Mouse (Mus musculus): ENCODE data around the gene Dgka.
"Not testable (repeated sequence)": the region's sequence is repeated elsewhere in the genome, so short reads cannot be mapped to it uniquely, and the experiment has no call there.

The Dgka gene

DNA sequence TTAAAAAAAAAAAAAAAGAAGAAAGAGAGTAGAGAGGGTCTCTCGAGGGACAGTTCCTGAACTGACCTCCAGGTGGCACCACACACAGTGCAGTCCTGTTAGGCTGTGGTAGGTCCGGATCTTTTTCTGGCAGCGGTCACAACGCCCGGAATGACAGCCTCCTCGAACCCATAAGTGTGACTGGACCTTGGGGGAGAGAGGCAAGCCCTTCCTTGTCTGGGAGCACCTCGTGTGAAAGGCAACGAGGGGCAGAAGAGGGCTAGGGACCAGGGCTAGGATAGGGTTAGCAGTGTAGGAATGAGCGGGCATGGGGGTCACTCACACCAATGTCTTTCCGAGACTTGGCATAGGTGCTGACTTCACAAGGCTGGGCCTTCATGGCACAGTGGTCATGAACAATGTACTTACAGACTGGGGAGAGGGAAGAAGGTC is 13.6 kb downstream of the Dgka start:
- DNase-seq, result peak; percentile 80 to 89

DNA sequence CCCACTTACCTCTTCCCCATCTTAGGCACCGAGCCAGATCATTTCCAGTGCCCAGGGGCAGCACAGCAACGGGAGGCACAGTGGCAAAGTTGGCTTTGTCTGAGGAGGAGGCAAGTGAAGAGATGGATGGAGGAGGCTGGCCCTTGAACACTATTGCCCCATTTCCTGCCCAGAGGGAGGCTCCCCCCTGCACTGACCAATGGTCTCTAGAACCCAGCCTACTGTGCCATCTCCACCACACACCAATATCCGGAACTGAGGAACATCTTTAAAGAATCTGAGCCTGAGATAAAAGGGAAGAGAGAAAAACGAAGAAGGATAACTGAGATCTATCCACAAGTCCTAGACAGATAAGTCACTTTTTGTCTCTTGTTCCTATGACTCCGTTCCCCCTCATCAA is 16.6 kb downstream of the Dgka start:
- DNase-seq, result no peak

DNA sequence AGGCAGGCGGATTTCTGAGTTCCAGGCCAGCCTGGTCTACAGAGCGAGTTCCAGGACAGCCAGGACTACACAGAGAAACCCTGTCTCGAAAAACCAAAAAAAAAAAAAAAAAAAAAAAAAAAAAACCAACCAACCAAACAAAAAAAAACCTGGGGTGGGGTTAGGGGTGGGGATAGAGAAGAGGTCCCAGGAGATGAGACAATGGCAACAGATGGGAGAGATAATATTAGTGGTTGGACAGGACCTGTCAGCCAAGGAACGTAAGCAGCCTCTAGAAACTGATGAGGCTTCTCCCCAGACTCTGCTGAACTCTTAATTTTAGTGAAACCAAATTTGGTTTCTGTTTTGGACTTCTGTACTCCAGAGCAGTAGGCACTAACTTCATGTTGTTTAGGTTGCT is 19.2 kb downstream of the Dgka start:
- DNase-seq, result not testable (repeated sequence)

DNA sequence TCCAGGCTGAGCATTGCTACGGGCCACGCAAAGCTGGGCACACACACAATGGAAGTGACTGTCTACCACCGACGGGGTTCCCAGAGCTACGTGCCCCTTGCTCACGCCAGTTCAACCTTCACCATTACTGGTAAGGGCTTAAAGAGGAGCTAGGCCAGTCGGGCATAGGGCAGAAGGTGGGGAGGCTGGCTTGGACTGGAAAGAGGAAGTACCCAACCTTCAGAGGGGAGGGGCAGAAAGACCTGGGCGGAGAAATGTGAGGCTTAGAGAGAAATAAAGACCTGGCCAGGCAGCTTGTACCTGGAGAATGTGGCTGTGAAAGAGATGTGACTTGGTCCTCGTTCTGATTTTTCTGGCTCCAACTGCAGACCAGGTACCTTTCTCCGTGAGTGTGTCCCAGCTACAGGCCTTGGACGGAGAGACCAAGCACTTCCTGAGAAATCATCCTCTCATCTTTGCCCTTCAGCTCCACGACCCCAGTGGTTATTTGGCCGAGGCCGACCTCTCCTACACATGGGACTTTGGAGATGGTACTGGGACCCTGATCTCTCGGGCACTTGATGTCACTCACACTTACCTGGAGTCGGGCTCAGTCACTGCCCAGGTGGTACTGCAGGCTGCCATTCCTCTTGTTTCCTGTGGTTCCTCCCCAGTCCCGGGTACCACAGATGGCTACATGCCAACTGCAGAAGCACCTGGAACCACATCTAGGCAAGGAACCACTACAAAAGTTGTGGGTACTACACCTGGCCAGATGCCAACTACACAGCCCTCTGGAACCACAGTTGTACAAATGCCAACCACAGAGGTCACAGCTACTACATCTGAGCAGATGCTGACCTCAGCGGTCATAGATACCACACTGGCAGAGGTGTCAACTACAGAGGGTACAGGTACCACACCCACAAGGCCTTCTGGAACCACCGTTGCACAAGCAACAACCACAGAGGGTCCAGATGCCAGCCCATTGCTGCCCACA is 28.8 kb downstream of the Dgka start:
- no peak for DNase-seq

DNA sequence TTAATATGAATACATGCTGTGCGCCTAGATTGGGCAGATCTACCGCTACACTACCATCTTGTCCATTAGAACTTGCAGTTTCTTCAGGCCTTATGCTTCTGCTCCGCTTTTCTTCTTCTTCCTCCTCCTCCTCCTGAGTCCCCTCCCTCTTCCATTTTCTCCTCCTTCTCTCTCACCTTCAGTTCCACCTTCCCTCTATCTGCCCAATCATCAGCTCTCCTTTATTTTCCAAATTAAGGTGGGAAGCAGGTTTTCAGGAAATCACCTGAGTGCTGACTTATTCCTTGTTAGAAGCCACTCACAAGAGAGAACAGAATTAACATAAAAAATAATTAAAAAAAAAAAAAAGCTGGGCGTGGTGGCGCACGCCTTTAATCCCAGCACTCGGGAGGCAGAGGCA is 33.3 kb downstream of the Dgka start:
- DNase-seq, result not testable (repeated sequence)

DNA sequence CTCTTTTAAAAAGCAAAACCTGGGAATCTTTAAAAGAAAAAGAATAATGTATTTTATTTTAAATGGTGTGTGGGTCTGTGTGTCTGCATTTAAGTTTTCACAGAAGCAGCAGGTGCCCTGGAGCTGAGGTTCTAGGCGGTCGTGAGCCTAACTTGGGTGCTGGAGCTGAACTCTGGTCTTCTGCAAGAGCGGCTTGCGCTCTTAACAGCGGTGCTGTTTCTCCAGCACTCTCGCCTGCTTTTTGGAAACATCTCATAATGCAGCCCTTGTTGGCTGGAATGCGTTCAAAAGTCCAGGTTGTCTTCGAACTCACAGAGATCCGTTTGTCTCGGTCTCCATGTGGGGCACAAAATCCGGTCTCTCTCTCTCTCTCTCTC is 39.4 kb downstream of the Dgka start:
- DNase-seq, result peak in 1 of 2 experiments; percentile 11

DNA sequence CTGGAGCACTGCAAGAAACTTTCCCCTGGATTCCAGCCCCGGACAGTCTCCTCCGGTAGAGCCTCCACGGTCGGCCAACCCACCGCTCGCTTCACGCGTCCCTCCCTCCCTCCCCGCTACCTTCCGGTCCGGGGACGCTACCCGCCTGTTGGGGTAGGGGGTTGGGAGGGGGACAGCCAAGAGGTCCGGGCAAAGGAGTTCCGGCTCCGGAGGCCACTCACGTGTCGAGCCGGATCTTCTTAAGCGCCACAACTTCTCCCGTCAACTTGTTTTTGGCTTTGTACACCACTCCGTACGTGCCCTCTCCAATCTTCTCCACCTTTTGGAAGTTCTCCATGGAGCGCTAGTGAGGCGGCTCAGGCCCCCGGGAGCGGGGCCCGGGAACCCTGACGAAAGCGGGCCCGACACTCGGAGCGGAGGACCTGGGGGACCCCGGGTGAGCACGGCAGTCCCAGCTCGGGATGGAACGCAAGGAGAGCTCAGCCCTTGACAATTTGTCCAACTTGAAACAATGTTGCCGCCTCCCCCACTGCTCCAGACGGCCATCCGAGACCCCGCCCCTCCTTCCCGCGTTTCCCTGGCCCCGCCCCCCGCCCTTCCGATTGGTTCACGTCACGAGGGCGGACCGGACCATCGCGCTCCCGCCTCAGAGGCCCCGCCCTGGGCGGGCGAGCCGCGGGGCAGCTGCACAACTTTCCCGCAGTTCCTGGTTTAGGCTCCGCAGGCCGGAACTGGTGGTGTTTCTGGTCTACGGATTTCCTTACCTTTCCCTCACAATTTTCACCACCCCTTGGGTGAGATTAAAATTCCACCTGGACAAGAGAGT is 40.0 kb downstream of the Dgka start, which contains the start of gene Cdk2:
TSS of gene Cdk2 (minus strand) at position 541 of the 826 bp plus-strand sequence.
- peak; percentile 86 to 95 for DNase-seq

DNA sequence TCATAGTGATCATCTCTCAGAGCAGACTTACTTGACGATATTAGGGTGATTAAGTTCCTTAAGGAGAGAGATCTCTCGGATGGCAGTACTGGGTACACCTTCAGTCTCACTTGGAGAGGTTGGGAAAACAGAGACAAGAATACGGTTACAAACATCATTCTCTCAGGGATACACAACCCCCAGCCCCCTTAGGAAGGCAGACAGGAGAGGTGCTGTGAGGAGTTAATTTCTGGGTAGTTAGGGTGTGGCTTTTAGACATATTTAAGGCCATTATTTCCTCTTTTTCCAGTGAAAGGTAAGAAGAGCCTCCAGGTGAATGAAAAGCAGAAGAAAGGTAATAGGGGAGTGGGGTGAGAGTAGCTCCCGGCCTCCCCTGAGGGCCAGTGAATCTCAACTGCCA is 40.8 kb downstream of the Dgka start, which contains the start of gene Pmel:
TSS of gene Pmel (plus strand) at position 301 of the 400 bp plus-strand sequence.
- DNase-seq, result no peak

DNA sequence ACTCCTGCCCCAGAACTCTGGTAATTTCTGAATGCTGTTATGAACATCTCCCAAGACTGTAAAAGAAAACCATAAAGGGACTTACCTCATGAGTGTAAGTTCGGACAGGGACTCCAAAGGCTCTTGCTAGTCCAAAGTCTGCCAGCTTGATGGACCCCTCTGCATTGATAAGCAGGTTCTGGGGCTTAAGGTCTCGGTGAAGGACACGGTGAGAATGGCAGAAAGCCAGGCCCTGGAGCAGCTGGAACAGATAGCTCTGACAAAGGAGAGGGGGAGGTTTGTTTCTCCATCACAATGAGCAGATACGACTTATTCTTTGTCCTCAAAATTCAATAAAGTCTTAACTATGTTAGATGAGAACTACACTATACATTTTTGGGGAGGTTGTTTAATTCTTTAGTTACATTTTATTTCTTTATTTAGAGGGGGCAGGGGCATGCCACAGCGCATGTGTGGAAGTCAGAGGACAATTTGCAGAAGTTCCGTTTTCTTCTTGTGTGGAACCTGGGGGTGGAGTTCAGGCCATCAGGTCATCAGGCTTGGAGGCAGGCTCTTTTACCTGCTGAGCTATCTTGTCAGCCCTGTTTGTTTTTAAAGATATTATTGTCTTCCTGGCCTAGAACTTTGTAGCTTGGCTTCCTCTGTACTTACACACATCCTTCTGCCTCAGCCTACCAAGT is 42.2 kb downstream of the Dgka start:
- no peak for DNase-seq

DNA sequence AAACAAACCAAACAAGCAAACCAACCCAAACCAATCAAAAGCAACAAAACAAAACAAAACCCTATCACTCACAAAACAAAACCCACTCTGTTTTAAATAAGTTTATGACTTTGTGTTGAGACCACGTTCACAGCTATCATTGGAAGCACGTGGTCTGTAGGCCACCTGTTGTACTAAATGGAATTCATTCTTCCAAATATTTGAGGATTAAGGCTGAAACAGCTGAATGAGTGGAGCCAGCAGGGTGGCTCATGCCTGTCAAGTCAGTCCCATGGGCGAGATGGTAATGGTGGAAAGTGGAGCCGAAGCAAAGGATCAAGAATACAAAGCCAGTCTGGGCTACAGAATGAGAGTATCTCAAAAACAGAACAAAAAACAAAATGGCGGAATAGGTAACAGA is 43.9 kb downstream of the Dgka start:
- DNase-seq, result no peak

DNA sequence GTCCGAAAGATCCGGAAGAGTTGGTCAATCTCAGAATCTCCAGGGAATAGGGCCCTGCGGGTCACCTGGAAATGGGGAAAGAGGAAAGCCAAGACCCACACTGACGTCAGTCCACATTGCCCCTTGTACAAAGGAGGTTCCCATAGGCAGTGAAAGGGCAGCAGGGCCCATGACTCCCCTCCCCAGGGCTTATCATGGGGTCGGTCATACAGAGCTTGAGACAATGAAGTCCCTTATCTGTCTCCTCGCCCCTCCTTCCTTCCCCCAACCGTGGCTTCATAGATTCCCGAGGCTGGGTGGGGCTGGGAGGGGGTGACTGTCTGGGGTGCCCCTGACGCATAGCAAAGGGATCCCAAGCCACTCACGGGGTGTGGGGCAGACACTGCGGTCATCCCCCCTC is 45.0 kb downstream of the Dgka start:
- no peak for DNase-seq

DNA sequence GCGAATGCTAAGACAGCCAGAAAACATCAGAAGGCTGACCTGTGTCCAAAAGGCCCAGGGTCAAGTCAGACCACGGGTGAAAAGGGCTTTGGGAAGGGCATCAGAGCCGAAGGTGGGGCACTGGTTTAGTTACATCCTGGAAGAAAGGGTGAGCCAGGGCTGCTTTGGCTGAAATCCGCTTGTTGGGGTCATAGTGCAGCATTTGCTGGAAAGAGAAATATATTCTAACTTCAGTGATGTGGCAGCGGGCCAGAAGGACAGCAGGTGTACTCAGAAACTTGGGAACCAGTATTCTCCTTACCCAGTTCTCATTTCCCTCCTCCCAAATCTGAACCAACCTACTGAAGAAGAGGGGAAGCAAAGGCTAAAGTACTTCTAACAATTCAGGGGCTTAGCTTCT is 45.6 kb downstream of the Dgka start:
- DNase-seq, result no peak

DNA sequence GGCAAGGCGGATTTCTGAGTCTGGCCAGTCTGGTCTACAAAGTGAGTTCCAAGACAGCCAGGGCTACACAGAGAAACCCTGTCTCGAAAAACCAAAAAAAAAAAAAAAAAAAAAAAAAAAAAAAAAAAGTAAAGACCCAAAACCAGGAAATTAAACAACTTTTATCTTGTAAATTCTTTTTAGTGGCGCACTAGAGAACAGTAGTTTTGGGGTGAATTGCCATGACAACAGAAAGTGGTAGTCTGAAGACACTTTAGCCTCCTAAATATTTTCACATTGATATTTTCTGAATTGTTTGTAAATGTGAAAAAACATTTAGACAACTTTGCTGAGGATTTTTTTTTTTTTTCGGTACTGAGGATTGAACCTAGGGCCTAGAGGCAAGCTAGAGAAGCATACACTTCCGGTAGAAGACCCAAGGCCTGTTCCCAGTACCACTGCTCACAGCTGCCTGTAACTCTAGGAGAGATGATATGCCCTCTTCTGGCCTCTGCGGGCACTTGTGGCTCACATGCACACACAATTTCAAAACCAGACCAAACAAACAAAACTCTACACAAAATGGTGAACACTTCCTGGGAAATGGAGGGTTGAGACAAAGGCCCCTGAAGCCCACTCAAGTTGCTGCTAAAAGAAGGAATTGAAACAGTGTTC is 47.5 kb downstream of the Dgka start:
- no peak for DNase-seq

DNA sequence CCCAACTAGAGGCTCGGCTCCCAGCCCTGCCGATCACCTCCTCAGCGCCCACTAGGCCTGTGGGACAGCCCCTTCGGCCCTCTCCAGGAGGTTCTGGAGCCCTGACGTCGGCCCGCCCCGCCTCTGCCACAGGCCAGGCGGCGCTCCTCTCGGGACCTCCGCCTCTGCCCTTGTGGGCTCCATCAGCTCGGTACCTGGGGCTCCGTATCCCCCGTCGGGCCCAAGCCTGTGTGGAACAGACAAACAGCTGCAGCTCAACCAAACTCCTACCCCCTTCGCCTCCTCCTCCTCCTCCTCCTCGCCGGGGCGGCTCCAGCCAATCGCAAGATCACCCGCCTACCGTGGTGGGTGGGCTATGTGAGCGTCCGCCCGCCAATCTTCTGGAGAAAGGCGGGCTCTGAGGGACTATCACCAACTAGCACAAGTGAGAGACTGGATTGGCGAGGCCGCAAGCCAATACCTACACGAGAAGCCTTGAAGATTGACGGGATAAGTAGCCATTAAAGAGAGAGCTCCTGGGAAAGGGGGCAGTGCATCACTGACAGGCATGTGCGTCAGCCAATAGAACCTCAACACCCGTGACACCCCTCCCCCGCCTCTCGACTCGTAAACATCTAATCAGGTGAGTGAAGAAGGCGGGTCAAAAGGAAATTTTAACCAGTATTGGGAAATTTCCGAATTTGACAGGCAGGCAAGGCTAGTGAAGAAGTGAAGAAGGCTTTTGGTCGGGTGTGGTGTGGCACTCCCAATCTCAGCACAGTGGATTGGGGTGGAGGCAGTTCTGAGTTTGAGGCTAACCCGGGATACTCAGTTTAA is 48.5 kb downstream of the Dgka start, which contains the start of gene Rab5b:
TSS of gene Rab5b (minus strand) at position 273 of the 816 bp plus-strand sequence.
- peak; percentile 96 to 99 for DNase-seq

DNA sequence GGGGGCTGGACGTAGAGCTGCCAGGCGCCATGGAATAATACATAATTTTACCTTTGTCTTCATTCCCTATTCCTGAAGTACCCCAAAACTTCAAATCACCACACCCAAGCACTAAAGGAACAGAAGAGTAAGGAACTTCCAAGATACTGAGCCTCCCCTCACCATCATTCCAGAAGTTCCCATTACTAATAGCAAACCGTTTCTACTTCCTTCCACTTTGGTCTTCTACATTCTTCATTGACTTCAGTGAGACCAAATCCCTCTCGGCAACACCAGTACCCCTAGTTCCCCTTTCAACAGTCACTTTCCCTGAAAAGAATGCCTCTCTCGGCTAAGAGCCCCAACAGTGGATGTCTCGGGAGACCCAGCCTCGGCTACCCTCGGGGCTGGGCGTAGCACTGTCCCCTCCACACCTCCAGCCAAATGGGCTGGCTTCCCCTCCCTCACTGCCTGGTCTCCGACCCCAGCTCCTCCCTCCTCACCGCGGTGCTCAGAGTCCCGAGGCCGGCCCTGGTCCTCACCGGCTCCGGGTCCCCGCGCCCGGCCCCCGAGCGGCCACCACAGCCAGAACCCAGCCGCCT is 49.2 kb downstream of the Dgka start:
- no peak for DNase-seq

DNA sequence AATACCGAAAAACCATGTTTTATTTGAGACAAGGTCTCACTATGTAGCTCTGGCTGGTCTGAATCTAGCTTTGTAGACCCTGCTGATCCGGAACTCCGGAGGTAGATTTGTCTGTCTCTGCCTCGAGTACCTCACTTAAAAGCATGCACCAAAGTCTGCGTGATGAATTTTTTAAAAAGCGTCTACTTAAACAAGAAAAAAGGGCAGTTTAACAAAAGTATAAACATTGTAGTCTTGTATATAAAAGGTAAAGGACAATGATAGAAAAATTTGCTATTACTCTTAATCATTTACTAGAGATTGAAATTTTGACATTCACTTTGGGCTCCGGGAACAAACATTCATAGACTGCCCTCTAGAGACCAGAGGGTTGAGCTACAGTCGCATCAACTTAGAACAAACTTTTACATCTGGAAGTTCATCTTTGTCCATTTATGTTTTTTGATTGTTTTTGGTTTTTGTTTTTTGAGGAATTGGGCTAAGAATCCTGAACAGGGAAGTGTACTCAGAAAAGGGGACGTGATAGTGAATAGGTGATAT is 70.1 kb downstream of the Dgka start:
- peak in 1 of 2 experiments; percentile 29 for DNase-seq

DNA sequence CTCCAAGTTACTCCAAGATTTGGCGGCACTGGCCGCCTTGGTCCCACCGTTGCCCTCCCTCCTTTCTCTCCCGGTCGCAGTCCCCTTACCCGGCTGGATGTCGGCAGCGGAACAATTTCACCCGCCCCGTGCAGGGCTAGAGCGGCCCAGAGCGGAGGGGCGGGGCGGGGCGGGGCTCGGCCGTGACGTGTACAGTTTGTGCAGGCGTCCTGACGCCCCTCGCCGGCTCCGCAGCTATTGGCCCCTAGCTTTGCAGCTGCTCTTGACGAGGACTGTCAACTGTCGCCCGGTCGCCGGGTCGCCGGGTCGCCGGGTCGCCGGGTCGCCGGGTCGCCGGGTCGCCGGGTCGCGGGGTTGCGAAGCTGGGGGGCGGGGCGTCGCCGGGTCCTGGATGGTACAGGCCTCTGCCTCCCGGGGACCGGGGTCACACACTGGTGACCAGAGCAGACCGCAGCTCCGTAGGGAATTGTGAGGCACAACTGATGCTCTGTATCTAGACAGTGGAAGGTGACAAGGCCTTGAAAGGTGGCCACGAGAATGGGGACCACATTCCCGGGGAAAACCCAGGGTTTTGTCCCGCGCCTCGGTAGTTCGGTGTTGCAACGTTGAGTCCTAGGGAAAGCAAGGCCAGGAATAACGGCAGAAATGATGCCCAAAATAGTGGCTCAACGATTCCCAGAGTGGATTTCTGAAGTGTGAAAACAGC is 70.7 kb downstream of the Dgka start, which contains the start of gene Suox:
TSS of gene Suox (minus strand) at position 311 of the 706 bp plus-strand sequence.
- DNase-seq, result peak; percentile 87 to 91

DNA sequence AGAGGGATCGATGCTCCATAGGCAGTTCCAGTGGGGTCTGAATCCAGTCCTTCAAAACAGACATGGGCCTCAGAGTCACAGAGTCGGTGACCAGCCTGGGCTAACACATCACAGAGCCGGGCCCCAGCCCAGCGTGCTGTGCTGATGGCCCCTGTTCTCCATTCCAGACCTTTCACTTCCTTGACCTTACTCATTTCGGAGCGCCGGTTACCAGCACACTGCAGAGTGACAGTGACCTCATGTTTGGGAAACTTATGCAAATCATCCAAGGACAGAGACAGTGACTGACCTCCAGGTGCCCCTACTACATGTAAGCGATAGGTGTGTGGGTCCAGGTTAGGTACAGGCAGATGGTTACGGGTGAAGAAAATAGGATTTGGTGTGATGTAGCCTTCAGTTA is 73.5 kb downstream of the Dgka start:
- no peak for DNase-seq

Data from cerebellum, postnatal 25 days (tissue).